Mouse (Mus musculus) embryonic fibroblast, embryonic 13.5 days (primary cell): ENCODE data around the gene Hnrnpl.

Source experiments
- CTCF ChIP-seq: IDR thresholded peaks from 2 replicates; pipeline ENCODE4 v1.5.1; 2011; ENCODE audit warnings: mild to moderate bottlenecking, control low read depth, low read length, moderate library complexity, borderline replicate concordance; ENCODE audit not compliant: insufficient read depth
- POLR2A ChIP-seq: IDR thresholded peaks from 2 replicates; pipeline ENCODE4 v1.6.1; 2011; ENCODE audit warnings: low read depth, mild to moderate bottlenecking, control low read depth, low read length, moderate library complexity

DNA sequence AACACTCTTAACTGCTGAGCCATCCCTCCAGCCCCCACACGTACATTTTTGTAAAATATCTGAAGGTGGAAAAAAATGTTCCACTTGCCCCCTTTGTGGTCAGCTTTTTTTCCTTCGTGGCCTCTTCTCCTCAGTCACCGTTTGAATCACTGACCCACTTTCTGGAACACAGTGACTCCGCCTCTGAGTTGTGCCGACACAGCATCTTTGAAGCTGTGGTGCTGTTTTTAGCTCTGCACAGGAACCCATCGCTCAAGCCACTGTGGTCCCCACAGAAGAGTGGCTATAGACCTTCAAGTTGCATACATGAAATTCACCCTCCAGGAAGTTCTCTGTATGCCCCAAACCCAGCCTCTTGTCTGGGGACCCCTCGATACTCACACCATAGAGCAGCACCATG is 27.5 kb upstream of the Hnrnpl start:
- TF ChIP-seq CTCF (no peak), POLR2A (no peak)
